Mouse (Mus musculus) lung, adult 18-20 months (tissue): ENCODE data around the gene Pgghg.

Experiments
- DNase-seq, 2 experiments: peaks; one replicate each; pipeline ENCODE4 v3.0.0; 2022; ENCODE audit warnings: mixed read lengths in 2 of 2

The Pgghg gene

GRCm38 (mm10) chr7:140923070-140923775 lies 18.0 kb upstream of the Pgghg start:
- no peak for DNase-seq

GRCm38 (mm10) chr7:140927181-140927580 lies 14.0 kb upstream of the Pgghg start:
- DNase-seq: no peak

- DNase-seq: no peak
These were observed 2.8 kb upstream of the Pgghg start for GRCm38 (mm10) chr7:140938436-140938835.

GRCm38 (mm10) chr7:140938896-140939295 lies 2.3 kb upstream of the Pgghg start:
- no peak for DNase-seq

- peak; percentile 41 to 50 for DNase-seq
These were observed 1.5 kb upstream of the Pgghg start for GRCm38 (mm10) chr7:140939669-140940171.

- no peak for DNase-seq
These were observed 1.1 kb downstream of the Pgghg start for GRCm38 (mm10) chr7:140942341-140942740.

- no peak for DNase-seq
These were observed 1.6 kb downstream of the Pgghg start for GRCm38 (mm10) chr7:140942811-140943210.

- no peak for DNase-seq
These were observed 2.2 kb downstream of the Pgghg start for GRCm38 (mm10) chr7:140943356-140943755.

GRCm38 (mm10) chr7:140944236-140944635 lies 3.0 kb downstream of the Pgghg start:
- DNase-seq: no peak

- DNase-seq: no peak
These were observed 4.1 kb downstream of the Pgghg start for GRCm38 (mm10) chr7:140945247-140945646.

GRCm38 (mm10) chr7:140946311-140946710 lies 5.1 kb downstream of the Pgghg start:
- DNase-seq: no peak

- peak; percentile 52 to 64 for DNase-seq
These were observed 5.8 kb downstream of the Pgghg start for GRCm38 (mm10) chr7:140946980-140947379.

GRCm38 (mm10) chr7:140948161-140948560 lies 7.0 kb downstream of the Pgghg start:
- no peak for DNase-seq

GRCm38 (mm10) chr7:140949255-140949654 lies 8.1 kb downstream of the Pgghg start:
- no peak for DNase-seq

- DNase-seq: no peak
These were observed 8.8 kb downstream of the Pgghg start, which contains the start of gene Ifitm5 for GRCm38 (mm10) chr7:140949824-140950530. Gene Ifitm5 (minus strand): TSS chr7:140950291.

GRCm38 (mm10) chr7:140951051-140951450 lies 9.9 kb downstream of the Pgghg start:
- peak; percentile 52 to 60 for DNase-seq

GRCm38 (mm10) chr7:140951765-140952164 lies 10.6 kb downstream of the Pgghg start:
- no peak for DNase-seq

GRCm38 (mm10) chr7:140952441-140952840 lies 11.2 kb downstream of the Pgghg start:
- DNase-seq: no peak

GRCm38 (mm10) chr7:140953133-140953532 lies 11.9 kb downstream of the Pgghg start:
- DNase-seq: peak in 1 of 2 experiments; percentile 41

- peak in 1 of 2 experiments; percentile 48 for DNase-seq
These were observed 12.9 kb downstream of the Pgghg start for GRCm38 (mm10) chr7:140953800-140954732.

- no peak for DNase-seq
These were observed 13.5 kb downstream of the Pgghg start for GRCm38 (mm10) chr7:140954733-140955071.

GRCm38 (mm10) chr7:140955342-140955741 lies 14.2 kb downstream of the Pgghg start:
- DNase-seq: no peak
